Mouse (Mus musculus) kidney, adult 8-10 months (tissue): ENCODE data around the gene Tdrd12.
"Not testable (repeated sequence)": the region's sequence is repeated elsewhere in the genome, so short reads cannot be mapped to it uniquely, and the experiment has no call there.

Experiments
- DNase-seq, 2 experiments: peaks; one replicate each; pipeline ENCODE4 v3.0.0; 2022

The Tdrd12 gene

GRCm38 (mm10) chr7:35537562-35537961 lies at the start of gene Tdrd12:
Gene Tdrd12 (minus strand): TSS chr7:35537745.
- DNase-seq: no peak

GRCm38 (mm10) chr7:35586906-35587445 lies 49.4 kb upstream of the Tdrd12 start:
- DNase-seq: no peak

GRCm38 (mm10) chr7:35586055-35586905 lies 48.7 kb upstream of the Tdrd12 start, which contains the start of gene Ankrd27:
Gene Ankrd27 (plus strand): TSS chr7:35586244.
- peak; percentile 97 to 98 for DNase-seq

GRCm38 (mm10) chr7:35585191-35586054 lies 47.9 kb upstream of the Tdrd12 start, which contains the start of gene Rgs9bp:
Gene Rgs9bp (minus strand): TSS chr7:35585582.
- DNase-seq: peak; percentile 49 to 51

- no peak for DNase-seq
Observed at GRCm38 (mm10) chr7:35584786-35585190, 47.2 kb upstream of the Tdrd12 start.

- no peak for DNase-seq
Observed at GRCm38 (mm10) chr7:35584068-35584785, 46.7 kb upstream of the Tdrd12 start.

- DNase-seq: no peak
Observed at GRCm38 (mm10) chr7:35583476-35584025, 46.0 kb upstream of the Tdrd12 start.

GRCm38 (mm10) chr7:35582719-35583118 lies 45.2 kb upstream of the Tdrd12 start:
- no peak for DNase-seq

GRCm38 (mm10) chr7:35579849-35580248 lies 42.3 kb upstream of the Tdrd12 start:
- DNase-seq: peak in 1 of 2 experiments; percentile 53

GRCm38 (mm10) chr7:35570883-35571282 lies 33.3 kb upstream of the Tdrd12 start:
- not testable (repeated sequence) for DNase-seq

GRCm38 (mm10) chr7:35569724-35570123 lies 32.2 kb upstream of the Tdrd12 start:
- not testable (repeated sequence) for DNase-seq

- DNase-seq: peak; percentile 53 to 71
Observed at GRCm38 (mm10) chr7:35565965-35566364, 28.4 kb upstream of the Tdrd12 start.

- not testable (repeated sequence) for DNase-seq
Observed at GRCm38 (mm10) chr7:35564872-35565271, 27.3 kb upstream of the Tdrd12 start.

GRCm38 (mm10) chr7:35564067-35564865 lies 26.7 kb upstream of the Tdrd12 start:
- DNase-seq: no peak

GRCm38 (mm10) chr7:35563071-35563470 lies 25.5 kb upstream of the Tdrd12 start:
- no peak for DNase-seq

- no peak for DNase-seq
Observed at GRCm38 (mm10) chr7:35559838-35560237, 22.3 kb upstream of the Tdrd12 start.

GRCm38 (mm10) chr7:35558681-35559080 lies 21.1 kb upstream of the Tdrd12 start:
- DNase-seq: no peak

GRCm38 (mm10) chr7:35557577-35557976 lies 20.0 kb upstream of the Tdrd12 start:
- DNase-seq: peak in 1 of 2 experiments; percentile 68

GRCm38 (mm10) chr7:35556905-35557304 lies 19.4 kb upstream of the Tdrd12 start:
- DNase-seq: no peak

GRCm38 (mm10) chr7:35556205-35556603 lies 18.7 kb upstream of the Tdrd12 start, which contains the start of gene Nudt19:
Gene Nudt19 (minus strand): TSS chr7:35556304.
- no peak for DNase-seq
